ENCODE assay signal across 19 mouse cellular contexts in the genomic region with DNA sequence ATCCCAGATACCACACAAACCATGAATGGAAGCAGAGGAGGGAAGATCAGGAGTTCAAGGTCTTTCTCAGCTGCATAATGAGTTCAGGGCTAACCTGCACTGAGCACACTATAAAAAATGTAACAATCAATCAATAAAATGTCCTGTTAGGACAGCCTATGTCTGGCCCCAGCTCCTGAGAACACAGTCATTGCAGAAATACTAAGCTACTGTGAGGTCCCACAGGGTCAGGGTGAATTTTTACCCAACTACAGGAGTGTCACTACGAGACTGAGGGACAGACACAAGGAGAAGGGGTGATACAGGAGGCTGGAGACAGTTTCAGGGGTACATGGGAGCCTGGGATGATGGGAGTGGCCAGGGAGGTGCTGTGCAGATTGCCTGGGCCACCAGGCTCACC.
"Had no signal": no experiment of that assay in that cellular context is flagged by ENCODE, and none has a peak within 500 bp of the region (broad histone marks: within the 10 kb centered on the region; RNA-seq: fewer than 3 reads in every experiment).

No protein-coding gene starts in this region.

- H3K27me3 ChIP-seq: midbrain, embryonic 12.5 days; neural tube, embryonic 13.5 days; neural tube, embryonic 15.5 days; stomach, embryonic 15.5 days had no signal

- H3K4me2 ChIP-seq: lung, embryonic 14.5 days; midbrain, embryonic 12.5 days; neural tube, embryonic 13.5 days; neural tube, embryonic 15.5 days; stomach, embryonic 15.5 days had no signal

- DNase-seq: lung, adult 18-20 months; lung, embryonic 14.5 days; lung, postnatal 10 days; lung, postnatal 4 days; midbrain, embryonic 14.5 days; retina, postnatal 1 day; right cerebral cortex, adult 18-20 months; right cerebral cortex, postnatal 25 days; right cerebral cortex, postnatal 4 days; thymus, adult 2 months; thymus, postnatal 25 days; thymus, postnatal 4 days had no signal

- H3K4me3 ChIP-seq: midbrain, embryonic 12.5 days; myocyte; neural tube, embryonic 13.5 days; neural tube, embryonic 15.5 days; stomach, embryonic 15.5 days had no signal

- H3K9me3 ChIP-seq: midbrain, embryonic 12.5 days; neural tube, embryonic 13.5 days; neural tube, embryonic 15.5 days; stomach, embryonic 15.5 days had no signal

- H3K27ac ChIP-seq: midbrain, embryonic 12.5 days; neural tube, embryonic 13.5 days; neural tube, embryonic 15.5 days; stomach, embryonic 15.5 days; stomach, postnatal 0 days had no signal

- ATAC-seq: midbrain, embryonic 16.5 days had no signal

- H3K9ac ChIP-seq: lung, embryonic 14.5 days; midbrain, embryonic 12.5 days; neural tube, embryonic 13.5 days; neural tube, embryonic 15.5 days; stomach, embryonic 15.5 days had no signal
